Mouse (Mus musculus) embryonic facial prominence, embryonic 14.5 days (tissue): ENCODE measurements around the gene Sbk3. TPM values are rescaled to one million over a fixed set of nuclear protein-coding genes. Genes with fewer than 3 reads are reported as not detected.
"Not testable (repeated sequence)": the region's sequence is repeated elsewhere in the genome, so short reads cannot be mapped to it uniquely, and the experiment has no call there.

Experiments
- ATAC-seq: fragments of 200-750 bp; cut with Nextera tagmentation; 2 replicates; pipeline ENCODE4 v1.8.0; 2017; ENCODE audit warnings: low read depth, moderate number of reproducible peaks, moderate TSS enrichment
- DNase-seq: peaks from one replicate; pipeline ENCODE4 v3.0.0-alpha.2; 2015; ENCODE audit warnings: low spot score
- H3K27ac ChIP-seq: fragments of 300-500 bp; sonication (generic); replicated peaks from 2 replicates; pipeline ENCODE4 v1.5.1; 2014; ENCODE audit warnings: low read depth, mild to moderate bottlenecking, low read length, moderate library complexity
- H3K27me3 ChIP-seq: fragments of 300-500 bp; sonication (generic); replicated peaks from 2 replicates; pipeline ENCODE4 v1.6.1; 2014; ENCODE audit warnings: low read length; ENCODE audit not compliant: control insufficient read depth, insufficient read depth
- H3K36me3 ChIP-seq: fragments of 300-500 bp; sonication (generic); 2 replicates; pipeline ENCODE4 v1.6.1; 2014; ENCODE audit warnings: low read length, mixed read lengths; ENCODE audit not compliant: control insufficient read depth, insufficient read depth
- H3K4me1 ChIP-seq: fragments of 300-500 bp; sonication (generic); 2 replicates; pipeline ENCODE4 v1.6.1; 2014; ENCODE audit warnings: antibody characterized with exemption, low read length; ENCODE audit not compliant: control insufficient read depth, insufficient read depth
- H3K4me2 ChIP-seq: fragments of 300-500 bp; sonication (generic); 2 replicates; pipeline ENCODE4 v1.6.1; 2014; ENCODE audit warnings: low read depth, mild to moderate bottlenecking, low read length, moderate library complexity, mixed read lengths
- H3K4me3 ChIP-seq: fragments of 300-500 bp; sonication (generic); 2 replicates; pipeline ENCODE4 v1.5.1; 2014; ENCODE audit warnings: low read depth, mild to moderate bottlenecking, low read length
- H3K9ac ChIP-seq: fragments of 300-500 bp; sonication (generic); 2 replicates; pipeline ENCODE4 v1.6.1; 2014; ENCODE audit warnings: low read depth, mild to moderate bottlenecking, low read length, moderate library complexity, mixed read lengths
- H3K9me3 ChIP-seq: fragments of 300-500 bp; sonication (generic); 2 replicates; pipeline ENCODE4 v1.6.1; 2016; ENCODE audit warnings: low read length; ENCODE audit not compliant: control insufficient read depth
- WGBS: fragments of 180-500 bp; shearing (Covaris S2); extraction: QIAGEN DNeasy Blood & Tissue Kit; methylation state at CpG from one replicate; pipeline ENCODE4 v1.1.7; 2014; 5-methylcytosine and 5-hydroxymethylcytosine counted together
- polyA plus RNA-seq: library from polyadenylated mRNA; unstranded; fragments of >200 nt; fragmentation: Nextera tagmentation; extraction: Ambion mirVana; gene quantifications from 2 replicates; pipeline ENCODE4 v1.2.1, GENCODE M21; 2014

Sbk3 gene
- polyA plus RNA-seq, 1 experiment from 2014 or later = 0.06 TPM

- Histone ChIP-seq H3K36me3 (peaks cover 33% of the 10 kb centered on the region), H3K4me1 (peaks cover 3% of the 10 kb centered on the region; the same call in 1 of the 2 replicates), H3K27ac (peak within 1 kb of the TSS; percentile 97), H3K9ac (peak within 1 kb of the TSS; percentile 88), H3K4me2 (peak within 1 kb of the TSS; percentile 78), H3K27me3 (no peaks in the 10 kb centered on the region), H3K4me3 (peak within 1 kb of the TSS; percentile 63), H3K9me3 (no peaks in the 10 kb centered on the region)
- WGBS = 1% methylated on average over 43 of the region's 76 CpGs
- ATAC-seq (peak; percentile 65), DNase-seq (peak; percentile 97)
These were observed 44.4 kb upstream of the Sbk3 start, which contains the start of gene Gm44973 for GRCm38 (mm10) chr7:5015118-5016001. Gene Gm44973 (plus strand): TSS chr7:5015496.

- WGBS = under 1% methylated on average over 41 of the region's 42 CpGs
- Histone ChIP-seq H3K4me2 (peak within 1 kb of the TSS; percentile 78), H3K9me3 (no peaks in the 10 kb centered on the region), H3K36me3 (peaks cover 41% of the 10 kb centered on the region), H3K4me1 (peaks cover 3% of the 10 kb centered on the region; the same call in 1 of the 2 replicates), H3K27ac (peak within 1 kb of the TSS; percentile 97), H3K4me3 (peak within 1 kb of the TSS; percentile 63), H3K9ac (peak within 1 kb of the TSS; percentile 88), H3K27me3 (no peaks in the 10 kb centered on the region)
- ATAC-seq (peak; percentile 88), DNase-seq (peak; percentile 98)
These were observed 43.5 kb upstream of the Sbk3 start, which contains the start of the genes Zfp524 and Fiz1 for GRCm38 (mm10) chr7:5014251-5015117. Gene Zfp524 (plus strand): TSS chr7:5014415. Gene Fiz1 (minus strand): TSS chr7:5014697.

- WGBS = 89% methylated on average over 25 of the region's 27 CpGs
- ATAC-seq = no peak
- Histone ChIP-seq H3K9me3 (no peaks in the 10 kb centered on the region), H3K9ac (no peak overlapping the region), H3K4me3 (peak overlapping the region; percentile 63; the same call in 1 of the 2 replicates), H3K36me3 (peaks cover 52% of the 10 kb centered on the region), H3K27ac (no peak overlapping the region), H3K4me1 (peaks cover 3% of the 10 kb centered on the region; the same call in 1 of the 2 replicates), H3K27me3 (no peaks in the 10 kb centered on the region), H3K4me2 (peak overlapping the region; percentile 61)
- no peak for DNase-seq
These were observed 41.9 kb upstream of the Sbk3 start for GRCm38 (mm10) chr7:5012681-5013513.

- Histone ChIP-seq H3K36me3 (peaks cover 65% of the 10 kb centered on the region), H3K4me2 (no peak overlapping the region), H3K4me3 (no peak overlapping the region), H3K9me3 (no peaks in the 10 kb centered on the region), H3K27me3 (no peaks in the 10 kb centered on the region), H3K4me1 (no peaks in the 10 kb centered on the region), H3K9ac (no peak overlapping the region), H3K27ac (no peak overlapping the region)
- ATAC-seq (no peak), DNase-seq (no peak)
- WGBS = 98% methylated on average over 25 of the region's 26 CpGs
These were observed 37.3 kb upstream of the Sbk3 start for GRCm38 (mm10) chr7:5008229-5008628.

- H3K36me3 ChIP-seq = peaks cover 15% of the 10 kb centered on the region
- H3K9me3 ChIP-seq, H3K9ac ChIP-seq, DNase-seq, ATAC-seq, H3K4me3 ChIP-seq, H3K4me2 ChIP-seq, H3K27ac ChIP-seq, H3K27me3 ChIP-seq, H3K4me1 ChIP-seq: not testable (repeated sequence)
- 58% methylated on average over 8 of the region's 8 CpGs for WGBS
These were observed 31.9 kb upstream of the Sbk3 start for GRCm38 (mm10) chr7:5002876-5003275.

- H3K9me3 ChIP-seq = no peaks in the 10 kb centered on the region
- H3K27me3 ChIP-seq = no peaks in the 10 kb centered on the region
- H3K4me3 ChIP-seq = no peak overlapping the region
- no peak overlapping the region for H3K9ac ChIP-seq
- DNase-seq (no peak), ATAC-seq (no peak)
- H3K27ac ChIP-seq = no peak overlapping the region
- WGBS = 71% methylated on average over 2 of the region's 2 CpGs
- peaks cover 11% of the 10 kb centered on the region for H3K4me1 ChIP-seq
- no peaks in the 10 kb centered on the region for H3K36me3 ChIP-seq
- no peak overlapping the region for H3K4me2 ChIP-seq
These were observed 28.9 kb upstream of the Sbk3 start for GRCm38 (mm10) chr7:4999876-5000275.

GRCm38 (mm10) chr7:4996934-4997333 lies 26.0 kb upstream of the Sbk3 start:
- peak overlapping the region; percentile 79 for H3K4me3 ChIP-seq
- H3K27ac ChIP-seq = no peak overlapping the region
- WGBS = 52% methylated on average over 6 of the region's 8 CpGs
- H3K27me3 ChIP-seq = peaks cover 5% of the 10 kb centered on the region; the same call in 1 of the 2 replicates
- 0 out of 2 replicates have a peak, but pooled peaks cover 4% of the 10 kb centered on the region for H3K9me3 ChIP-seq
- H3K4me2 ChIP-seq = peak overlapping the region; percentile 84
- H3K4me1 ChIP-seq = peaks cover 14% of the 10 kb centered on the region
- H3K36me3 ChIP-seq = peaks cover 23% of the 10 kb centered on the region
- no peak overlapping the region; the same call in 1 of the 2 replicates for H3K9ac ChIP-seq
- DNase-seq (no peak), ATAC-seq (no peak)
